Mouse (Mus musculus): ENCODE results near the gene Snrnp25. TPM values are rescaled to one million over a fixed set of nuclear protein-coding genes. Genes with fewer than 3 reads are reported as not detected.

Snrnp25 gene
- polyA plus RNA-seq, 1 experiment = 32.3 TPM

DNA sequence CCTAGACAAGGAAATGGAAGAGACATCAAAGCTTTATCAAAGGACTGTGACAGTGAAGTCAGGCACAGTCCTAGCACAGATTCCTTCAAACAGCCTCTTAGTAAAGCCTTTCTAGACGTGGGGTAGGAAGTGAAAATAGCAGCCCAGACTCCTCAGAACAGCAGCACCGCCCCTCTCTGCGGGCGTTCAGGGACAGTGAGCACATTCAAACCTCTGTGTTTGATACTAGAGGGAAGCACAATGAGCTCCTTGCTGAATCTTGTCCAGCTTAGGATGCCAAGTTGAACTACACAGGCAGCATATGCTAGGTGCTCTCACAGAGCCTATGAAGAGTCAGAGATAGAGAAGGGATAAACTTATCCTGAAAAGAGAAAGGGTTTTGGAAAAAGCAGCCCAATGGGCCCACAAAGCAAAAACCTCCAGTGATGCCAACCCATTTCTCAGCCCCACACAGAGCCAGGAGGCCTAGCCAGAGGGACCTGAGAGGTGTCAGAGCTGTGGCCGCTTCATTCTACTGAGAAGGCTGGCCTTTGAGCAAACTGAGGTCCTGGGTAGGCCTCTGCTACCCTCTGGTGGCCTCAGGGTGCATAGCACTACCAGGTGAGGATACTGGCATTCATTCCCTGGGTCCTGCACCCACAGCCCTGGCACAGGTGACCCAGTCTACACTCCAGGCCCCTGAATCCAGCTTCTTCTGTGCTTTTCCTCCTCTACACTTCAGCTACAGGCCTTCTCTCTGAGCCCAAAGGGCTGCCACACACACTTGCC, 33.1 kb downstream of the Snrnp25 start:
- Histone ChIP-seq H3K4me3 (ENCODE audit: low read depth, low read length) (no peak overlapping the region), H3K27me3 (ENCODE audit: control insufficient read depth, insufficient read depth, low read length, poor library complexity, severe bottlenecking) (no peaks in the 10 kb centered on the region), H3K27ac (ENCODE audit: insufficient read depth, low read length) (no peak overlapping the region), H3K9me3 (replicated peaks; ENCODE audit: control insufficient read depth, insufficient read depth, low read length, poor library complexity, severe bottlenecking) (no peaks in the 10 kb centered on the region), H3K36me3 (ENCODE audit: control insufficient read depth, insufficient read depth, low read length, poor library complexity, severe bottlenecking) (no peaks in the 10 kb centered on the region; the same call in 1 of the 2 replicates), H3K9ac (ENCODE audit: low read depth, poor library complexity, severe bottlenecking) (no peak overlapping the region), H3K4me1 (ENCODE audit: control insufficient read depth, insufficient read depth, low read length) (no peaks in the 10 kb centered on the region)
- TF ChIP-seq POLR2A (IDR thresholded peaks at IDR 0.05; ENCODE audit: insufficient read depth, low read length) (no peak), CTCF (IDR thresholded peaks at IDR 0.05; ENCODE audit: low read depth, low read length) (peak; percentile 95)

DNA sequence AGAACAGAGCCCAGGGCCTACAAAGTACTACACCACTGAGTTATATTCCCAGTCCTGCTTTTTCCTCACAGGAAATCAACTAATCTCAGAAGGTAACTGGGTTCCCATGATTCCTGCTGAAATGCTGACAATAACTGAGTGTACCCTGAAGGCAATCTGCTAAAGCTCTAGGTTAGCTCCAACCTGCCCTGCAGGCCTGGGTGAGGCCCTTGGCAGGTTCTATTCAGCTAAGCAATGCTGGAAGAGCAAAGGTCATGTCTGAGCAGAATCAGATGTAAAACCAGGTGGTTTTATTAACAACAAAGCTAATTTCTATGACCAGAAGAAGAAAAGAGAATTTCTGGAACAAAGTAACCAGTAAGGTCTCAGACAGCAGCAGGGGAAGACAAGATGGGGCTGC, 36.2 kb downstream of the Snrnp25 start:
- Histone ChIP-seq H3K4me3 (ENCODE audit: low read depth, low read length) (no peak overlapping the region), H3K9ac (ENCODE audit: low read depth, poor library complexity, severe bottlenecking) (no peak overlapping the region), H3K36me3 (ENCODE audit: control insufficient read depth, insufficient read depth, low read length, poor library complexity, severe bottlenecking) (no peaks in the 10 kb centered on the region), H3K27me3 (ENCODE audit: control insufficient read depth, insufficient read depth, low read length, poor library complexity, severe bottlenecking) (no peaks in the 10 kb centered on the region), H3K27ac (ENCODE audit: insufficient read depth, low read length) (no peak overlapping the region), H3K4me1 (ENCODE audit: control insufficient read depth, insufficient read depth, low read length) (peaks cover 3% of the 10 kb centered on the region), H3K9me3 (replicated peaks; ENCODE audit: control insufficient read depth, insufficient read depth, low read length, poor library complexity, severe bottlenecking) (no peaks in the 10 kb centered on the region)
- no peak for TF ChIP-seq EP300 (IDR thresholded peaks at IDR 0.05; ENCODE audit: insufficient read depth, low read depth, low read length)
- no peak for TF ChIP-seq CTCF (IDR thresholded peaks at IDR 0.05; ENCODE audit: low read depth, low read length)
- no peak for TF ChIP-seq POLR2A (IDR thresholded peaks at IDR 0.05; ENCODE audit: insufficient read depth, low read length)

DNA sequence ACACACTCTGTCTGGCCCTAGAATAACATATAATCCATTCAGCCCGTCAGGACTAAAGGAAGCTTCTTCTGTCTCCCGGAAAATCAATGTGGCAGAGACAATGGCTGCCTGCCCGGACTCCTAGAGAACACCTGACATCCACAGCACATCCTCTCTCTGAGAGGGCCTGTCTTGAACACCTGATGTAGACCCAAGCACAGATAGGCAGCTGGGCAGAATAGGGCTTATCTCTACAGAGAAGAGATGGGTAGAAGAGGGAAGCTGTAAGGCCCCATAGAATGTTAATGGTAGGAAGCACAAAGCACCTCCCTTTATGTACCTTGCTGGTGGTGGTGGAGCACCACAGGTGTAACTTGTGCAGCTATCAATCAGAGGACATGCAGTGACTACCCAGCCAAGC, 37.0 kb downstream of the Snrnp25 start:
- no peak overlapping the region for H3K4me3 ChIP-seq (ENCODE audit: low read depth, low read length)
- H3K9ac ChIP-seq (ENCODE audit: low read depth, poor library complexity, severe bottlenecking) = no peak overlapping the region
- no peak overlapping the region for H3K27ac ChIP-seq (ENCODE audit: insufficient read depth, low read length)
- no peaks in the 10 kb centered on the region for H3K27me3 ChIP-seq (ENCODE audit: control insufficient read depth, insufficient read depth, low read length, poor library complexity, severe bottlenecking)
- TF ChIP-seq CTCF (IDR thresholded peaks at IDR 0.05; ENCODE audit: low read depth, low read length) = no peak
- TF ChIP-seq EP300 (IDR thresholded peaks at IDR 0.05; ENCODE audit: insufficient read depth, low read depth, low read length) = no peak
- TF ChIP-seq POLR2A (IDR thresholded peaks at IDR 0.05; ENCODE audit: insufficient read depth, low read length) = no peak
- H3K36me3 ChIP-seq (ENCODE audit: control insufficient read depth, insufficient read depth, low read length, poor library complexity, severe bottlenecking) = 0 out of 2 replicates have a peak, but pooled peaks cover 2% of the 10 kb centered on the region
- H3K4me1 ChIP-seq (ENCODE audit: control insufficient read depth, insufficient read depth, low read length) = peaks cover 3% of the 10 kb centered on the region
- H3K9me3 ChIP-seq (replicated peaks; ENCODE audit: control insufficient read depth, insufficient read depth, low read length, poor library complexity, severe bottlenecking) = no peaks in the 10 kb centered on the region

DNA sequence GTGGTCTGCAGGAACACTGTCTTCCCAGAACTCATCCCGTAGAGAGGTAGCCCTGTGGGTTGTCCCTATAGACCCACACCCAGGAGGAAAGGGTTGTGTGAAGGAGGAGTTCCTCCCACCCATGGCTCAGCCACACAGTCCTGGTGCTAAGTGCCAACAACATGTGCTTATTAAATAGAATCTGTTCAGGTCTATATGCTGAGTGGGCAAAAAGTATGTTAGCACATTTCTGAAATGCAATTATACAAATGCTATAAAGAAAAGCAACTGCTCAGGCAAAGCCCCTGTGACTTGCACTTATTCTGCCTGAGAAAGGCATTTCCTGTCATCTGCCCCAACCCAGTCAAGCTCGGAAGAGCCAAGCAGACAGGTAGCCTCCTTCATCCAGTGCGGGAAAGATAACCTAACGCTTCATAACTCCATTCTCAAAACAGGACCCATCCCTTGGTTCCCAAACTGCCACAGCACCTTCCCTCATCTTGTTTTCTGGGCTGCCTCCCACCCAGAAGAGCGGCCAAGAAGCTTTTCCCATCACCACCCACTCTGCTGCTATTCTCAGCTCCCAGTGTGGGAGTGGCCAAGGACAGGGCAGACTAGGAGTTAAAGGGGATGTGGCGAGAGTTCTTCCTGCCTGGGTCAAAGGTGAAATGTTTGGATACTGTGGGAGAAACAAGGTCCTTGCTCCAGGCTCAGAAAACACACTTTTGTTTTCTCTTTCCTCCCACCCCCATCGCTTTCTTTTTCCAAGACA, 38.2 kb downstream of the Snrnp25 start:
- H3K27me3 ChIP-seq (ENCODE audit: control insufficient read depth, insufficient read depth, low read length, poor library complexity, severe bottlenecking) = no peaks in the 10 kb centered on the region
- H3K36me3 ChIP-seq (ENCODE audit: control insufficient read depth, insufficient read depth, low read length, poor library complexity, severe bottlenecking) = peaks cover 5% of the 10 kb centered on the region; the same call in 1 of the 2 replicates
- no peaks in the 10 kb centered on the region for H3K9me3 ChIP-seq (replicated peaks; ENCODE audit: control insufficient read depth, insufficient read depth, low read length, poor library complexity, severe bottlenecking)
- TF ChIP-seq CTCF (IDR thresholded peaks at IDR 0.05; ENCODE audit: low read depth, low read length) (no peak), EP300 (IDR thresholded peaks at IDR 0.05; ENCODE audit: insufficient read depth, low read depth, low read length) (no peak), POLR2A (IDR thresholded peaks at IDR 0.05; ENCODE audit: insufficient read depth, low read length) (no peak)
- no peak overlapping the region for H3K27ac ChIP-seq (ENCODE audit: insufficient read depth, low read length)
- H3K4me1 ChIP-seq (ENCODE audit: control insufficient read depth, insufficient read depth, low read length) = peaks cover 3% of the 10 kb centered on the region
- H3K9ac ChIP-seq (ENCODE audit: low read depth, poor library complexity, severe bottlenecking) = no peak overlapping the region
- H3K4me3 ChIP-seq (ENCODE audit: low read depth, low read length) = no peak overlapping the region

DNA sequence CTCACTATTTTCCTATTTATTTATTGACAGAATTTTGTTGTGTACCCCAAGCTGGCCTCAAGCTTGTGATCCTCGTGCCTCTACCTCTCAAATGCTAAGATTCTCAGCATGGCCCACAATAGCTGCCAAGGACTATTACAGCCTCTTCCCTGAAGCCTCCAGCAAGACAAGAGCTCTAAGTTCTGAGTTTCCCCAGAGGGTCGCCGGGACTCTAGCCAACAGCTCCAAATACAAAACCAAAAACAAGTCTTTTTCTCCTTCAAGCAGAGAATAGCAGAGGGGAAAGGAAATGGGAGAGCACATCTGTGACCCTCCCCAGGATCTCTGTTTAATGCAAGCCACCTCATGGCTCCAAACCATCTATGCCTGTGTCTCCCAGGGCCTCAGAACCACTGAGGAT, 38.8 kb downstream of the Snrnp25 start:
- peaks cover 5% of the 10 kb centered on the region; the same call in 1 of the 2 replicates for H3K36me3 ChIP-seq (ENCODE audit: control insufficient read depth, insufficient read depth, low read length, poor library complexity, severe bottlenecking)
- peaks cover 3% of the 10 kb centered on the region for H3K4me1 ChIP-seq (ENCODE audit: control insufficient read depth, insufficient read depth, low read length)
- H3K27ac ChIP-seq (ENCODE audit: insufficient read depth, low read length) = no peak overlapping the region
- H3K27me3 ChIP-seq (ENCODE audit: control insufficient read depth, insufficient read depth, low read length, poor library complexity, severe bottlenecking) = no peaks in the 10 kb centered on the region
- TF ChIP-seq CTCF (IDR thresholded peaks at IDR 0.05; ENCODE audit: low read depth, low read length) (no peak), EP300 (IDR thresholded peaks at IDR 0.05; ENCODE audit: insufficient read depth, low read depth, low read length) (no peak), POLR2A (IDR thresholded peaks at IDR 0.05; ENCODE audit: insufficient read depth, low read length) (no peak)
- H3K4me3 ChIP-seq (ENCODE audit: low read depth, low read length) = no peak overlapping the region
- no peaks in the 10 kb centered on the region for H3K9me3 ChIP-seq (replicated peaks; ENCODE audit: control insufficient read depth, insufficient read depth, low read length, poor library complexity, severe bottlenecking)
- H3K9ac ChIP-seq (ENCODE audit: low read depth, poor library complexity, severe bottlenecking) = no peak overlapping the region

DNA sequence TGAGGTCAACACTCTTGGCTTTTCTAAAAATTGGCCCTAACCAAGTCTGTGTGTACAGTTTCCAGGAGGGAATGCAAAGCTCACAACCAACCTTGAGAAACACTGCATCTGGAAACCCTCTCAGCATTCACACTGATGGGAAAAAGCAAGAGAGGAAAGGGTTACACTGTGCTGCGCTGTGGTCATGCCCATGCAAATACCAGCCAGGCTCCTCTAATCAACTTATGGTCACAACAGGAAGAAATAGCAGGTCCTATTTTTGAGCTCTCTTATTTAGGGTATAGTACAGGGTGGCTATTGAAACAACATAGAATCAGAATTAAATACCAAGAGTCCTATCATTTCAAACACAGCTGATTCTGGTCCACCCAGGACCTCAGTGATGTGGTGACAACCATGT, 39.4 kb downstream of the Snrnp25 start:
- H3K9me3 ChIP-seq (replicated peaks; ENCODE audit: control insufficient read depth, insufficient read depth, low read length, poor library complexity, severe bottlenecking) = no peaks in the 10 kb centered on the region
- no peak overlapping the region for H3K27ac ChIP-seq (ENCODE audit: insufficient read depth, low read length)
- no peak overlapping the region for H3K9ac ChIP-seq (ENCODE audit: low read depth, poor library complexity, severe bottlenecking)
- H3K36me3 ChIP-seq (ENCODE audit: control insufficient read depth, insufficient read depth, low read length, poor library complexity, severe bottlenecking) = peaks cover 8% of the 10 kb centered on the region; the same call in 1 of the 2 replicates
- peaks cover 3% of the 10 kb centered on the region for H3K4me1 ChIP-seq (ENCODE audit: control insufficient read depth, insufficient read depth, low read length)
- no peak overlapping the region for H3K4me3 ChIP-seq (ENCODE audit: low read depth, low read length)
- no peaks in the 10 kb centered on the region for H3K27me3 ChIP-seq (ENCODE audit: control insufficient read depth, insufficient read depth, low read length, poor library complexity, severe bottlenecking)
- no peak for TF ChIP-seq POLR2A (IDR thresholded peaks at IDR 0.05; ENCODE audit: insufficient read depth, low read length)
- TF ChIP-seq CTCF (IDR thresholded peaks at IDR 0.05; ENCODE audit: low read depth, low read length) = no peak
- TF ChIP-seq EP300 (IDR thresholded peaks at IDR 0.05; ENCODE audit: insufficient read depth, low read depth, low read length) = no peak

Data from ES-Bruce4 (cell line).